Mouse (Mus musculus) heart, postnatal 0 days (tissue): ENCODE data around the gene Cbl. TPM values are rescaled to one million over a fixed set of nuclear protein-coding genes. Genes with fewer than 3 reads are reported as not detected.

Source experiments
- ATAC-seq: fragments of 200-750 bp; cut with Nextera tagmentation; 2 replicates; pipeline ENCODE4 v1.8.0; 2017; ENCODE audit warnings: low read depth, moderate number of reproducible peaks, moderate library complexity; ENCODE audit not compliant: insufficient read depth
- DNase-seq: peaks from one replicate; pipeline ENCODE4 v3.0.0-alpha.2; 2016; ENCODE audit warnings: low spot score
- H3K27ac ChIP-seq: fragments of 300-500 bp; sonication (generic); 2 replicates; pipeline ENCODE4 v1.5.1; 2014; ENCODE audit warnings: low read depth, mild to moderate bottlenecking
- H3K27me3 ChIP-seq: fragments of 300-500 bp; sonication (generic); 2 replicates; pipeline ENCODE4 v1.6.1; 2014; ENCODE audit warnings: low read length, mixed read lengths; ENCODE audit not compliant: control insufficient read depth, insufficient read depth
- H3K36me3 ChIP-seq: fragments of 300-500 bp; sonication (generic); replicated peaks from 2 replicates; pipeline ENCODE4 v1.6.1; 2014; ENCODE audit warnings: low read length, mixed read lengths; ENCODE audit not compliant: control insufficient read depth, insufficient read depth
- H3K4me1 ChIP-seq: fragments of 300-500 bp; sonication (generic); 2 replicates; pipeline ENCODE4 v1.6.1; 2014; ENCODE audit warnings: antibody characterized with exemption; ENCODE audit not compliant: control insufficient read depth, insufficient read depth
- H3K4me2 ChIP-seq: fragments of 300-500 bp; sonication (generic); 2 replicates; pipeline ENCODE4 v1.6.1; 2014; ENCODE audit warnings: low read depth, mild to moderate bottlenecking, low read length, moderate library complexity
- H3K4me3 ChIP-seq: fragments of 300-500 bp; sonication (generic); 2 replicates; pipeline ENCODE4 v1.5.1; 2014; ENCODE audit warnings: low read depth, low read length
- H3K9ac ChIP-seq: fragments of 300-500 bp; sonication (generic); replicated peaks from 2 replicates; pipeline ENCODE4 v1.6.1; 2014; ENCODE audit warnings: low read depth, low read length, mixed read lengths
- H3K9me3 ChIP-seq: fragments of 300-500 bp; sonication (generic); replicated peaks from 2 replicates; pipeline ENCODE4 v1.6.1; 2016; ENCODE audit warnings: low read length; ENCODE audit not compliant: control insufficient read depth
- CTCF ChIP-seq: IDR thresholded peaks from 2 replicates; pipeline ENCODE4 v1.5.1; 2016; ENCODE audit warnings: antibody characterized with exemption, control low read depth, low read depth
- EP300 ChIP-seq: IDR thresholded peaks from 2 replicates; pipeline ENCODE4 v1.6.1; 2016; ENCODE audit warnings: antibody characterized with exemption, low read depth
- WGBS: fragments of 180-500 bp; shearing (Covaris S2); extraction: QIAGEN DNeasy Blood & Tissue Kit; methylation state at CpG from one replicate; pipeline ENCODE4 v1.1.7; 2014; 5-methylcytosine and 5-hydroxymethylcytosine counted together
- polyA plus RNA-seq: library from polyadenylated mRNA; unstranded; fragments of >200 nt; fragmentation: Nextera tagmentation; extraction: Ambion mirVana; gene quantifications from 2 replicates; pipeline ENCODE4 v1.2.1, GENCODE M21; 2015
- total RNA-seq: library from RNA; depleted of rRNA; stranded (reverse); fragments of >200 nt; gene quantifications from 2 replicates; pipeline ENCODE4 v1.2.3, GENCODE M21; 2014; ENCODE audit warnings: low replicate concordance

The Cbl gene
- total and polyA plus RNA-seq, 2 experiments from 2014 or later: 5.2 to 17.6 TPM

- no peak for TF ChIP-seq EP300
- TF ChIP-seq CTCF: no peak
- Histone ChIP-seq H3K36me3 (peaks cover 4% of the 10 kb centered on the region; the same call in 1 of the 2 replicates), H3K27me3 (no peaks in the 10 kb centered on the region), H3K9me3 (no peaks in the 10 kb centered on the region), H3K4me3 (no peak overlapping the region), H3K9ac (no peak overlapping the region), H3K27ac (no peak overlapping the region), H3K4me2 (no peak overlapping the region), H3K4me1 (no peaks in the 10 kb centered on the region)
- ATAC-seq (no peak), DNase-seq (no peak)
- WGBS: 89% methylated on average over 2 of the region's 2 CpGs
Observed at GRCm38 (mm10) chr9:44207840-44208239, 26.0 kb downstream of the Cbl start.

GRCm38 (mm10) chr9:44200458-44200857 is 33.4 kb downstream of the Cbl start:
- Histone ChIP-seq H3K36me3 (peaks cover 42% of the 10 kb centered on the region), H3K27ac (no peak overlapping the region), H3K27me3 (no peaks in the 10 kb centered on the region), H3K4me2 (no peak overlapping the region), H3K9ac (no peak overlapping the region), H3K9me3 (no peaks in the 10 kb centered on the region), H3K4me3 (no peak overlapping the region), H3K4me1 (no peaks in the 10 kb centered on the region)
- 65% methylated on average over 3 of the region's 3 CpGs for WGBS
- no peak for DNase-seq
- TF ChIP-seq EP300: no peak
- TF ChIP-seq CTCF: no peak
- no peak for ATAC-seq

GRCm38 (mm10) chr9:44199580-44199979 is 34.3 kb downstream of the Cbl start:
- Histone ChIP-seq H3K27ac (no peak overlapping the region), H3K4me3 (no peak overlapping the region), H3K27me3 (no peaks in the 10 kb centered on the region), H3K9me3 (no peaks in the 10 kb centered on the region), H3K9ac (no peak overlapping the region), H3K4me2 (no peak overlapping the region), H3K4me1 (0 out of 2 replicates have a peak, but pooled peaks cover 1% of the 10 kb centered on the region), H3K36me3 (peaks cover 46% of the 10 kb centered on the region)
- DNase-seq (no peak), ATAC-seq (no peak)
- TF ChIP-seq EP300 (no peak), CTCF (no peak)

GRCm38 (mm10) chr9:44199166-44199565 is 34.7 kb downstream of the Cbl start:
- no peak overlapping the region for H3K4me3 ChIP-seq
- H3K36me3 ChIP-seq: peaks cover 46% of the 10 kb centered on the region
- H3K9ac ChIP-seq: no peak overlapping the region
- no peak overlapping the region for H3K27ac ChIP-seq
- ATAC-seq (no peak), DNase-seq (no peak)
- H3K9me3 ChIP-seq: no peaks in the 10 kb centered on the region
- WGBS: 89% methylated on average over 3 of the region's 3 CpGs
- no peak overlapping the region for H3K4me2 ChIP-seq
- TF ChIP-seq CTCF: no peak
- TF ChIP-seq EP300: no peak
- H3K27me3 ChIP-seq: no peaks in the 10 kb centered on the region
- peaks cover 5% of the 10 kb centered on the region for H3K4me1 ChIP-seq

GRCm38 (mm10) chr9:44196354-44196753 is 37.5 kb downstream of the Cbl start:
- peaks cover 46% of the 10 kb centered on the region for H3K36me3 ChIP-seq
- H3K9ac ChIP-seq: no peak overlapping the region
- no peak overlapping the region for H3K4me2 ChIP-seq
- ATAC-seq: no peak
- DNase-seq: no peak
- no peaks in the 10 kb centered on the region for H3K27me3 ChIP-seq
- H3K4me3 ChIP-seq: no peak overlapping the region
- H3K9me3 ChIP-seq: no peaks in the 10 kb centered on the region
- peaks cover 13% of the 10 kb centered on the region for H3K4me1 ChIP-seq
- WGBS: 87% methylated on average over 4 of the region's 4 CpGs
- no peak for TF ChIP-seq CTCF
- no peak for TF ChIP-seq EP300
- no peak overlapping the region for H3K27ac ChIP-seq

GRCm38 (mm10) chr9:44194000-44194399 is 39.8 kb downstream of the Cbl start:
- ATAC-seq: no peak
- Histone ChIP-seq H3K27me3 (no peaks in the 10 kb centered on the region), H3K4me3 (no peak overlapping the region), H3K4me1 (peaks cover 13% of the 10 kb centered on the region), H3K9me3 (no peaks in the 10 kb centered on the region), H3K4me2 (no peak overlapping the region), H3K9ac (no peak overlapping the region), H3K36me3 (peaks cover 25% of the 10 kb centered on the region), H3K27ac (no peak overlapping the region)
- DNase-seq: no peak
- TF ChIP-seq CTCF: no peak
- TF ChIP-seq EP300: no peak
- 3% methylated on average over 1 of the region's 1 CpGs for WGBS
